Mouse (Mus musculus): ENCODE results near the gene Prom1. TPM values are rescaled to one million over a fixed set of nuclear protein-coding genes. Genes with fewer than 3 reads are reported as not detected.

Prom1 gene
- total RNA-seq, 2 experiments from 2014 or later, result 17.4 to 20.5 TPM

DNA sequence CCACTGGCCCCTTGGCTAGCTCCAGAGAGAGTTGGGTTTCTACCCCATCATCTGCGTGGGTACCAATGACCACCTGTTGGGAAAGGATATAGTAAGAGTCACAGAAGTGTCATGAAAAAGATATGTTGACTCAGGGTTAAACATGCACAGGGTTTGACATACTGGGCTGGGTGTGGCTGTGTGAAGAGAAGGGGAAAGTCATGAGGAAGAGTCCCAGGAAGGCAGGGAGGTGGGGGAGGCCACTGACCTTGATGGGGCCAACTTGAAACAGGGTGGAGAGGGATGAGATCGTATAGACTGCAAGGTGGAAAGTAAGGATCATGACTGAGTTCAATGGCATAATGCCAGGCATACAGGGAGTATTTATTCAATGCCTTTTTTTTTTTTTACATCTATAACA is 121.4 kb downstream of the Prom1 start:
- no peak for DNase-seq (ENCODE audit: low spot score in 2 of 2)

DNA sequence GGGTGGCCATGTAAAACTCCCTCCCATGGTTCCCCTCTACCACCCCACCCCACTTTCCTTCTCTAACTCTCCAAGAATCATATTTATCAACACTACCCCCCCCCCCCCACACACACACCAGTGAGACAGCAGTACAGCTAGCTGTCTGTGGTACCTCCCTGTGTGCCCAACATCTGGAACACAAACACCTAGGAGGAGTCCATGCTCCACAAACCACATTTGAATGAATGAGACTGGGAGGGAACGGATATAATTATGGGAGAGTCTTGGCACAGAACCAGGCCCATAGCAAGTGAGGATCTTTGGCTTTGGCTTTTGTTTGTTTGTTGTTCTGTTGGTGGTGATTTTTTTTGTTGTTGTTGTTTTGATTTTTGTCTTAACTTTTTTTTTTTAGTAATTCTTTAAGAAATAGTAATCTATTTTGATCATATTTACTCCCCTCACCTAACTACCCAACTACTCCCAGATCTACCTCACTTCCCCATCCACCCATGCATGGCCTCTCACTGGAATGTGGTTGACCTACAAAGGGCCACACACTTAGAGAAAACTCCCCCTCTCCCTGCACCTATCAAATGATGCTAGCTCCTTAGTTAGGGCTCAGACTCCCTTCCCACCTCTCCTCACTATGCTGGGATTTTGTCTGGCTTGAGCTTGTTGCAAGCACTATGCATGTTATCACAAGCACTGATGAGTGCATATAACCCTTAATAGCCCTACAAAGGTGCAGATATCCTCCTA is 124.8 kb downstream of the Prom1 start:
- DNase-seq (ENCODE audit: low spot score in 2 of 2), result no peak

DNA sequence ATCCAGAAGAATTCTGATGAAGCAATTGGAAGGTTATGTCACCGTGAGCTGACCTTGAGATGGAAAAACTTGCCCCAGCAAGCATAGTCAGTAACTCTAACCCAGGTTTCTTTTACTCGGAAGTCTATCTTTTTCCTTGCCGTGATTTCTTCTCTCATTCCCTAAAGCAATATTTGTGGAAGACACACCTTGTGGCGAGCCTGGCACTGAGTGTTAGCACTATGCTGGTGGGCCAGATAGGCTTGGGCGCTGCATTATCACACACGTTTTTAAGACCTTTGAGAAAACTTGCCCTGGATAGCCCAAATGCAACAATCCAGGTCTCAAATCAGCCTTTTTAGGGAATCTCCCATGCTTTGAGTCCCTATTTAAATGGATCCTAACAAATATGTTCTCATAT is 127.7 kb downstream of the Prom1 start:
- DNase-seq (ENCODE audit: low spot score in 2 of 2), result no peak

DNA sequence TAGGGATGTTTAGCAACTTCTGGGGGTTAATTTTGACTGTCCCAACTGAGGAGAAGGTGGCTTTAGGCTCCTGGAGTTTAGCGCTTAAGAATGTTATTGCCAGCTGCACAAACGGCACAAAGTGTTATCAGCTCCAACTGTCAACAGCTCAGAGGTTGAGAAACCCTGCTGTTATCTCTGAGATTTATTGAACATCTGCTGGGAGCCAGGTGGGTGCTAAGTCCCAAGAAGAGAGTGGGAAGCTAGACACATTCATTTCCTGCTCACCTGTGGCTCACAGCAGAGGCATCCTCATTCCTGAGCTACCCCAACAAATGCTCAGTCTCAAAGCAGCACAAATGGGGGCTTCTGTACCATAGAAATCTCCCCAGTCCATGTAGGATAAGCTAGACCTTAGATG is 130.7 kb downstream of the Prom1 start:
- no peak for DNase-seq (ENCODE audit: low spot score in 2 of 2)

DNA sequence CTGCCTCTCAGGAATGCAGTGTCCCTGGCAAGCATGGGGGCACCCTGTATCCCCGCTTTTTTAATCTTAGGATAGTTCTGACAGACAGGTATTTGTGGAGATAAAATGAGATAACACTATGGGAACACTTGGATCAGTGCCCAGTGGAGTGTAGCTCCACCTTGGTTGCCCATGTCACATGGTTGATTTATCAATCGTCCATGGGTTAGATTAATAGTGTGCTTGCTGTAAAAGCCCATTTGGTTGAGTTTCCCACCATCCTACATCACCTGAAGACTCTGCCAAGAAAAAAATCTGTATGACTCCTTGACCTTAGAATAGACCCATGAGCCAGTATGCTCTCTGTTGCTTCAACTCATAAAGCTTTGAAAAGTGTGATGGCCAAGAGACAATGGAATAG is 131.3 kb downstream of the Prom1 start:
- no peak for DNase-seq (ENCODE audit: low spot score in 2 of 2)

DNA sequence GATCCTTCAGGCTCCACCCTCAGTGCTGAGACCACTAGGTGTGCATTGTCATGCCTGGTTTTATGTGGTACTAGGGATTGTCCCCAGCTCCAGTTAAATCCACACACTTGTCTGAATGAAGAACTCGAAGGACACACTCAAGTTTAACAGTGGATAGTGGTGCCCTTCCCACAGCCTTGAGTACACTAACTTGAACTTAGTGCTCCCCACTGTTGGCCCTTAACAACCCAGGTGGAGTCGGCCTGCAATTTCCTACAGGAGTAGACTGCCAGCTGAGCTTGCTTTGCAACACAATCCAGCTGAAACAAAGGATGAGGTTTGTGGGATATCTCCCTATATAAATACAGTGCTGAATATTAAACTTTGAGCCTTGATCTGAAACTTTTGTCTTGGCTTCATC is 133.2 kb downstream of the Prom1 start:
- no peak for DNase-seq (ENCODE audit: low spot score in 2 of 2)

DNA sequence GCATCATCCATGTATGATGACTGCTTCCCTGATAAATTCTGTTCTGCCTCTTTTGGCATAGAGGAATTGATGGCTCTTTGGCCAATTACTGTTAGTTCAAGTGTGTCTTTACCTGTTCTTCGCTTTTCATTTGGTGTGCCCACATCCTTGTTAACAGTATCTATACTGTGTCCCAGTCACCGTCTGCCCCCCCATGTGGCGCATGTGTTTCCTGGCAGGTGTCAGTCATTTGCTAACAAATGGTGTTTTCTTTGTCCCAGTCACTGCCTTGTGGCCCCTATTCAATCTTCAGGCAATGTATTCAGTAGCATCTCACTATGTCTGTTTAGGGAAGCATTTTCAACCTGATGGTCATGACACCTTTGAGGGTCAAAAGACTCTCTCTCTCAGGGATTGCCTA is 140.8 kb downstream of the Prom1 start:
- DNase-seq (ENCODE audit: low spot score in 2 of 2), result no peak

DNA sequence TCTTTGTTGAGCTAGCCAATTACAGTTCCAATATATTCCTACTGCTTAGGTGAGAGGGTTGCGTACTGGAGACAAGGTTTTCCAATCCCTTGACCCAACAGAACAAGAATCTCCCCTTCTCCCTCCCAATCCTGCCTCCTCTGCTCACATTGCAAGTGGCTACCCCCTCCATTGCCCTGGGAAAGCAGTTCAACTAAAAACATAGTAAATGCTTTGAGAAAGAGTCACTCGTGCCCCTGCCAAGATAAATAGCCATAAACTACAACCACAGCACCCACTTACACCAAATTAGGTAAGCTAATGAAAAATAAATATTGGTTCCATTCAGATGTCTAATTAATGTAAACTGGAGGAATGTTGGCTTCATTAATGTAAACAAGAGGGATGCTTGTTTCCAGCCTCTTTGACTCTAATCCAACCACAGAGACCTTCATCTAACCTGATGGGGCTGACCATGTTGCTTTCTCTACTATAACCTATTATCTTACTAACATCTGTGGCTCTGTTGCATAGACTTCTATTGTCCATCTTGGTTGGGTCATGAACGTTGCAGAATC is 141.9 kb downstream of the Prom1 start:
- DNase-seq (ENCODE audit: low spot score in 2 of 2), result no peak

DNA sequence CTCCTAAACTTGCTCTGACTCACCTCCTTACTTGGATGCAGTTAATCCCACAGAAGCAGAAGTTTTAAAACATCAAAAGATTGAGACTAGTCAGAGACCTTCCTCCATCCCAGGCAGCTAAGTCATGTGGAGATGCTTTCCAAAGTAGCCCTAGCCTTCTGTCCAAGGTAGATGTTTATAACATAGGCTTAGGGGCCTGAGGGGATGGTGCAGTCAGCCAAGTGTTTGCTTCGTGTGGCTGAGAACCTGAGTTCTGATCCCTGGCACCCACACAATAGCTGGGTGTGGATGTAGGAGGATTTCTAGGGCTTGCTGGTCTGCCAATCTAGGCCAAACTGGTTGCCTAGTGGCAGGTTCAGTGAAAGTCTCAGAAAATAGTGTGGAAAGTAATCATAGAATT is 148.6 kb downstream of the Prom1 start:
- no peak for DNase-seq (ENCODE audit: low spot score in 2 of 2)

DNA sequence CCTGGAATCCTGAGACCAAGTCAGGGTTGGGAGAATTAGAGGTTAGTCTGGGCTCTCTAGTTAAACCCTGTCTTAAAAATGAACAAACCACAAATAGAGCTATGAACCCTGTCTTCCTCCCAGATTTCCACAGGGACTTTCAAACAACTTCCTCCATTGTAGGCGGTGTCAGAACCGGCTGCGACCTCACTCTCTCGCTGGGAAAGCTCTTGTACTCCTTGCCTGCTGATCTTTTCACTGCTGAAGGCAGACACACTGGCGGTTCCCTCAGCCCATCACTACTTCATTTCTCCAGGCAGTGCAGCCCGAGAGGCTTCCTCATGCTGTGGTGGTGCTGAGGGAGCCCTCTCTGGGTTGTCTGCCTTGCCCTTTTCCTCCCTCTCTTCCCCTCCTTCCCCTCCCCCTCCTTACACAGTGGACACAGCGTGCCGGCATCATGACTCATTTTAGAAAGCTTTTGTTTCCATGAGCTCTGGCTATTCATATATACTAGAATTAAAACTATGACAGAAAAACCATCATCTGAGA is 153.0 kb downstream of the Prom1 start:
- peak in 1 of 2 experiments; percentile 10 for DNase-seq (ENCODE audit: low spot score in 2 of 2)

DNA sequence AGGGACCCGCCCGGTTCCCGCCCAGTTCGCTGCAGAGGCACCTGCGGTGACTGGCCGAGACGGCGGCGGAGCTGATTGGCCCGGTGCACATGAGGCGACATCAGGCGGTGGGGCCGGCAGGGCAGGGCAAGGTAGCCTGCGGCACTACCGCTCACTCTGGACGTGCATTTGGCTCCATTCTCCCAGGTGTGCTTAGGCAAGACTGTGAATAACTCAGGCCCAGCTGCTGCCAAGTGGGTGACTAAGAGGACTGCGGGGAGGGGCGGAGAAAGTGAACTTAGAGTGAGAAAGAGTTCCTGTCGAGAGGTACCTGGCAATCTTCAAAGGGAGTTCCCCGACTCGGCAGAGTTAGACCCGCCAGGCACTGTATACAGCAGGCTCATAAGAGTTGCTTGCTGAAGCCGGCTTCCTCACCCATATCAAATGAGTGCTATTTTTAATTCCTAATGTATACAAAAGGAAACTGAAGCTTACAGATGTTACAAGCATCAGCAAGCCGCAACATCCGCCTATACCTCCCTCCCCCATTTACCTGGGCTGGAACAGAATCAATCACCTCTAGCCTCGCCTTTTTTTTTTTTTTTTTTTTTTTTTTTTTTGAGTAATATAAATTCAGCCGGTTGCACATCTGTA is 153.6 kb downstream of the Prom1 start:
- peak; percentile 18 to 24 for DNase-seq (ENCODE audit: low spot score in 2 of 2)

DNA sequence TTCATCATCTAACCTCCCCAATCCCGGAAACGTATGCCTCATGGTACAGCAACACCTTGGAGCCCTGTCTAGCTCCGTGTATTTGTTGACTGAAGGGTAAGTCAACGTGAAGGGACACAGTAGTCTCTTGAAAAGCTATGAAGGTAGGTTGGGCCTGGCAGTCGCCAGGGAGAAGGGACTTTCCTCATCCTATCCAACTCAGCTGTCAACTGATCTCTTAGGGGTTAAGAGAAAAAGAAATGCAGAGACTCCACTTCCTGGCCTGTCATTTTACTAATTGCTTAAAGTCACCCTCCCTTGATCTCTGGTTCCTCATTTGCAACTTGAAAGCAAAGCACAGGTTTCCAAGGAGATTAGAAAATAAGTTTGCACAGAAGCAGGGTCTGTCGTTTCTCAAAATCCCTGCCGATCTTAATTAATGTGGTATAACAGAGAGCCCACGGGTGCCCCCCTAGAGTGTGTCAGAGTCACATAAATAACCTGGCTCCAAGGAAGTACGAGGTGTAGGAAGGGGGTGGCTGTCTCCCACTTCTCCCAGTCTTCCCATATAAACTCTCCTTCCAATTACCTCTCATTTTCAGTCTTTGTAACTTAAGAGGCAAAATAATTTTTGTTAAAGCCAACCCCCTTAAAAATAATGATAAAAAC is 154.4 kb downstream of the Prom1 start:
- no peak for DNase-seq (ENCODE audit: low spot score in 2 of 2)

Other genes starting within 250 kb of the Prom1 start
- 1 to 10 TPM; 4.9 to 5.7 TPM for gene Cd38, start 233.5 kb downstream of the Prom1 start, total RNA-seq (2021)
- gene Gm7879, start 188.9 kb downstream of the Prom1 start, total RNA-seq (2021), result 10 to 100 TPM in 1 of 2 experiments, 1 to 10 TPM in 1; 7.9 to 10.3 TPM
- not detected for gene Fgfbp1, start 120.3 kb downstream of the Prom1 start, total RNA-seq (2021)
- 10 to 100 TPM; 40.7 TPM for gene Tapt1, start 124.6 kb upstream of the Prom1 start, total RNA-seq (2021)